Mouse (Mus musculus) heart, postnatal 25 days (tissue): ENCODE measurements around the gene Olfr1013. TPM values are rescaled to one million over a fixed set of nuclear protein-coding genes. Genes with fewer than 3 reads are reported as not detected.

ENCODE experiments used
- DNase-seq: peaks from one replicate; pipeline ENCODE4 v3.0.0; 2022; ENCODE audit warnings: low spot score
- intact Hi-C: fragments of 180-260 bp; cut with DNase I; formaldehyde crosslinking; loops from one replicate; pipeline ENCODE4 v1.15.1; 2025
- total RNA-seq, 2 experiments: library from RNA; stranded (reverse); gene quantifications; 2 replicates each; pipeline ENCODE4 v1.2.3; 2021

The Olfr1013 gene
- not detected for total RNA-seq

DNA sequence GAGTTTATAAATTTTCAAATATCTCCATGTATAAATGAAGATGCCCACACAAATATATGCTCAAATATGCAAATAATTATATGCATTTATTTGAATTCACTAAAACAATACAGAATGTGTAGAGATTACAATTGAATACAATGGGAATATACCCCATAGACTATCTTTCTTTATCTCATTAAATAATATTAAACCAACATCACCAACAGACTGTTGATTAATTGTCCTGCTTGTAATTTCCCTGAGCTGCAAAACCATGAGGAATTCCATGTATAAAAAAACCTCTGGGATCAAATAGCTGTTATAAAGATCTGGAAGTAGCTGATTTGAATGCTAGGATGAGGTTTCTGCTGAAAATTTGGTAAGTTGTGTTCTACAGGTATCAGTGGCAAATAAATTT is at the start of gene Olfr1013:
Olfr1013 (plus strand) TSS at position 301 of the 400 bp plus-strand sequence.
- intact Hi-C loops: no loop called here
- DNase-seq: no peak

DNA sequence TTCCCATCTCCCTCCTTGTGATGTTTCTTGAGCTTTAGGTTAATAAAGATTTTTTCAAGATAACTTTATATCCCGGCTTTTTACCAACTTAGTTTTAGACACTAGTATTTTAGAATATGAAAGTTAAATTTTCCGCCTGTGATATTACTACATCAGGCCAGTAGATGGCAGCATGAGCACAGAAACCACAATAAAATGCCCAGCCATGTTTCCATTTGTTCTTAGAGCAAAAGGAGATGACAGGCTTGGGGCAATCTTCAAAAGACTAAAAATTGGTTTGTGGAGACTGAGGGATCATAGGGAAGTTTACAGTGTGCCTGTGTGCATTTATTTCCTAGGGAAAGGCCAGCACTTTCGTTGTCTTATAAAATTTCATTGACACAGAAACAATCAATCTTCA is 41.1 kb upstream of the Olfr1013 start:
- no peak for DNase-seq
- intact Hi-C loops: loop anchor here (1.0 kb wide), 1 partner anchor 739 kb away; no protein-coding TSS in a partner anchor

DNA sequence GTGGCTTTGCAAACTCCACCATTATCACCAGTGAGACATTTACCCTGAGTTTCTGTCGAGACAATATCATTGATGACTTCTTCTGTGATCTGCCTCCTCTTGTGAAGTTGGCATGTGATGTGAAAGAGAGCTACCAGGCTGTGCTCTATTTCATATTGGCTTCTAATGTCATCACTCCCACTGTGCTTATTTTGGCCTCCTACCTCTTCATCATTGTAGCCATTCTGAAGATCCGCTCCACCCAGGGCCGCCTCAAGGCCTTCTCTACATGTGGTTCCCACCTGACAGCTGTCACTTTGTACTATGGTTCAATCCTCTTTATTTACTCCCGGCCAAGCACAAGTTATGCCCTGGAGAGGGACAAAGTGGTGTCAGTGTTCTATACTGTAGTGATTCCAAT is 13.1 kb upstream of the Olfr1013 start:
- intact Hi-C loops: no loop called here
- DNase-seq: no peak

DNA sequence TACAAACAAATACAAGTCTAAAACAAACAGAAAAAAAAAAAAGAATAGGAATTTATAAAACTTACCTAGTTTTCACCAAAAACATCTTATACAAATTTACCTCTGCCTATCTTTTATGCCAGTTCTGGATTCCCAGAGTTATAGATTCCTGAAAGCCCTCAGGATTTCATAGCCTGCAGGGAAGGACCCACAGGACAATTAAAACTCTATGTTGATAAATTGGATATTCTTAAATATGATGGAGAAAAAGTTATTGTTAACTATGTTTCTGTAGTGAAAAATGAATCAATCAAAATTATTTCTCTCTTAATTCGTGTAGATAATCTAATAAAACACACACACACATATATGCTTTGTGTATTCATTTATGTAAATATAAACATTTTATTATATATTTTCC is 4.2 kb upstream of the Olfr1013 start, which contains the start of gene Olfr1012:
Olfr1012 (minus strand) TSS at position 101 of the 400 bp plus-strand sequence.
- intact Hi-C loops: no loop called here
- no peak for DNase-seq

DNA sequence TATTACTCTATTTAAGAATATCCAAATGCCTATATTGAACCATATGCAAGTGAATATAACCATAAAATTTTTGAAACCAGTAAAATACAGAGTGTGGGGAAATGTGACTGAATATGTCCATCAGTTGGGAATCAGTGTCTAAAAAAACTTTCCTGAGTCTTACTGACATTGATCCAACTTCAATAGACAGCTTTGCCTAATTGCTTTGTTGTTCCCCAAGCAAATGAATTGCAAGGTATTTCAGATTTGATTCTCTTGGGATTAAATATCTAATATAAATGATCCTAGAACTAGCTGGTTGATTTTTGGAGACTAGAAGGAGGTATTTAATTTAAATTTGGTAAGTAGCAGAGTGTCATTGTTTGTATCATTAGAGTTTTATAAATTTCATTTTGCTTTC is 5.5 kb downstream of the Olfr1013 start, which contains the start of gene Olfr1014:
Olfr1014 (plus strand) TSS at position 301 of the 400 bp plus-strand sequence.
- intact Hi-C loops: no loop called here
- DNase-seq: no peak

DNA sequence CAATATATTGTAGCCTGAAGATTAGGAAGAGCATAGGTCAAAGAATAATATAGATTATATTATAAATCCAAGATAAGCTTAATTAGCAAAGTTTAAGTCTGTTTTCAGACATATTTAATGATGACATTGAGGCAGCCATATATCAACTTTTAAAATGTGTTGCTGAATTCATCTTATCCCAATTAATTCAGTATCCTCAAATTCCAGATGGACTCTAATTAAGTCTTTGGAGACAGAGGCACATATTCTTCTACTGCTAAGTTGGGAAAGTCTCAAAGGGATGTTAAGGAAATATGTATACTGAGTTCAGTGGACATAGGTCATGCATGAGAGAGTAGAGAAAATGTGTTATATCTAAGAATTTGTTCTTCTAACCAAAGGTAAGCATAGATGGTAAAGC is 14.8 kb downstream of the Olfr1013 start, which contains the start of gene Olfr1015:
Olfr1015 (plus strand) TSS at position 301 of the 400 bp plus-strand sequence.
- intact Hi-C loops: no loop called here
- no peak for DNase-seq

DNA sequence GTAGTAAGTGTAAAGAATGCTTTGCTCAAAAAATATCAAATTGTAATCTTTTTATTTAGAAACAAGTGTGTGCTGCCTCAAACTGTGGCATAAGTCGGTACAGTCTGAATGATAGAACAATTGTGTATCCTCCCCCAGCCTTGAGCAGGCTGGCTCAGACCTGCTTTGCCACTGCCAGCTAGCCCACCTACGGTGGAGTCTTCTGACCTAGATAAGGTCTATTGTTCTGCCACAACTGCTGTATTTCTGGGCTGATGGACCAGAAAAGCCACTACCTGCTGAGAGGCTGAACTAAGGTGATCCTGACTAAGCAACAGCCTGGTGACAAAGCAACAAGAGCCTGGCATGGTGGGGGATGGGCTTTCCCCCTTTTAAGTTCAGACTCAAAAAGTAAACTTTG is 25.4 kb downstream of the Olfr1013 start:
- DNase-seq: no peak
- intact Hi-C loops: no loop called here

DNA sequence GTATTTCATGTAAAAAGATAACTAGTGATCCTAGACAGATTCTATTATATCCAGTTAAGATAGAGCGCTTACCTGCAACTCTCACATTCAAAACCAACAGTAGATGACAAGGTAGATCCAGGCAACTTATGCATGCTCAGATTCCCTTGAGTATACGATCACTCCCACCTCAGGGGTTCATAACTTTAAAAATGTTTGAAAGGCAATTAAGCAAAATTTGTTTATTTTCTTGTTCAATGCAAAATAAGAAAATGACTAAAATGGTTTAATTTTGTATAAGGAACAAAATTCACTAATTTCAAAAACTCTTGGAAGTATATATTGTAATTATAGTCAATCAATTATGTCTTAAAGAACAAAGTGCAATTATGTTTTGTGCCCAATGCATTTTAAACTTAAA is 35.5 kb downstream of the Olfr1013 start, which contains the start of gene Olfr1016:
Olfr1016 (minus strand) TSS at position 101 of the 400 bp plus-strand sequence.
- intact Hi-C loops: no loop called here
- DNase-seq: no peak

DNA sequence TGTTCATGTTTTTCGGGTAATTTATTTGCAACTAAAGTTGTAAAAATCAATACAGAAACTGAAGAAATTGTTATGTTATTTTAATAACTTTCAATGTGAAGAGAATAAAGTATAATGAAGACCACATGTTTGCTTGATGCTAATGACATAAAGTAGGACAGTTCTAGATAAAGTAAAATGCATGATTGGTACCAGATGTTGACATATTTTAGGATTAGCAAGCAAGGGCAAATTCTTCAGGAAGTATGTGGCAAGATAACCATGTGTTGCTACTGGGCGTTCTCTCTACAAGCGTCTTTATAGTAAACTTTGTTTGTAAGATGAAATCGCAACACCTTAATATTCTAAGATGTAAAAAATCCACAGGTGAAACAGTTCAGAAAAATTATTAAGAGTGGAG is 37.6 kb downstream of the Olfr1013 start:
- no peak for DNase-seq
- intact Hi-C loops: no loop called here

DNA sequence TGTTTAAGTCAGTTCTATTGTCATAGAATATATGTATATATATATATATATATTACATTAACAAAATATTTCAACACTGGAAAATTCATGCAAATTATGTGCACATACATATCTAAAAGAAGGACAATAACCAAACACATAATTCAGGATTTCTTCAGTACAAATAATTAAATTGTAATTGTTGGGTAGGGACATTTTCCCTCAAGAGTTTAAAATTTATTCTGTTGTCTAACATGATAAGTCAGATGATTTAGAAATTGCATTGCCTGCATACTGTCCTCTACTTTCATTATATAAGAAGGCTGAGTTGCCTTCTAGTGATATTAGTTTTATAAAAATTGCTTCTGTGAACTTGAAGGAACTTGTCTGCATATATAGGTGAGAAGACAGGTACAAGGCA is 51.3 kb downstream of the Olfr1013 start, which contains the start of gene Olfr1018:
Olfr1018 (plus strand) TSS at position 301 of the 400 bp plus-strand sequence.
- intact Hi-C loops: no loop called here
- no peak for DNase-seq

Other genes starting within 250 kb of the Olfr1013 start
- not detected for gene 4833423E24Rik, start 248.1 kb upstream of the Olfr1013 start, total RNA-seq
- not detected for gene Olfr996, start 187.9 kb upstream of the Olfr1013 start, total RNA-seq
- not detected for gene Olfr998, start 178.2 kb upstream of the Olfr1013 start, total RNA-seq
- not detected for gene Olfr1000, start 155.2 kb upstream of the Olfr1013 start, total RNA-seq
- gene Olfr1002, start 116.4 kb upstream of the Olfr1013 start, total RNA-seq: not detected
- not detected for gene Olfr154, start 102.6 kb upstream of the Olfr1013 start, total RNA-seq
- not detected for gene Olfr1006, start 88.3 kb upstream of the Olfr1013 start, total RNA-seq
- not detected for gene Olfr1008, start 77.7 kb upstream of the Olfr1013 start, total RNA-seq
- gene Olfr1009, start 51.7 kb upstream of the Olfr1013 start, total RNA-seq: not detected
- gene Olfr1012, start 4.3 kb upstream of the Olfr1013 start, total RNA-seq: not detected
- gene Olfr1014, start 5.6 kb downstream of the Olfr1013 start, total RNA-seq: not detected
- not detected for gene Olfr1015, start 14.9 kb downstream of the Olfr1013 start, total RNA-seq
- not detected for gene Olfr1016, start 35.4 kb downstream of the Olfr1013 start, total RNA-seq
- not detected for gene Olfr1018, start 51.4 kb downstream of the Olfr1013 start, total RNA-seq
- gene Olfr1019, start 78.4 kb downstream of the Olfr1013 start, total RNA-seq: not detected
- not detected for gene Olfr1020, start 79.9 kb downstream of the Olfr1013 start, total RNA-seq
- gene Olfr1022, start 101.5 kb downstream of the Olfr1013 start, total RNA-seq: not detected
- not detected for gene Olfr1023, start 118.5 kb downstream of the Olfr1013 start, total RNA-seq
- not detected for gene Olfr1024, start 138.0 kb downstream of the Olfr1013 start, total RNA-seq
- not detected for gene Olfr1025-ps1, start 148.1 kb downstream of the Olfr1013 start, total RNA-seq
- gene Olfr1026, start 154.5 kb downstream of the Olfr1013 start, total RNA-seq: not detected
- gene Olfr1028, start 183.3 kb downstream of the Olfr1013 start, total RNA-seq: not detected
- gene Olfr1029, start 206.8 kb downstream of the Olfr1013 start, total RNA-seq: not detected
- gene Olfr1030, start 212.2 kb downstream of the Olfr1013 start, total RNA-seq: not detected
- gene Olfr1031, start 223.2 kb downstream of the Olfr1013 start, total RNA-seq: not detected
- not detected for gene Olfr1032, start 238.4 kb downstream of the Olfr1013 start, total RNA-seq